Mouse (Mus musculus) T-helper 2 cell (primary cell): ENCODE measurements at regions not wholly inside any gene's neighbourhood (a gene's known extent, or its start where the extent isn't known, plus 50 kb on each side); places are given as distances from the start of the nearest gene placed in this dataset.

Experiments
- in situ Hi-C: fragments of 300-600 bp; cut with MboI, MseI; formaldehyde crosslinking; loops from one replicate; pipeline ENCODE4 v1.15.1; 2025; ENCODE audit warnings: high pct_unique_total_duplicates

DNA sequence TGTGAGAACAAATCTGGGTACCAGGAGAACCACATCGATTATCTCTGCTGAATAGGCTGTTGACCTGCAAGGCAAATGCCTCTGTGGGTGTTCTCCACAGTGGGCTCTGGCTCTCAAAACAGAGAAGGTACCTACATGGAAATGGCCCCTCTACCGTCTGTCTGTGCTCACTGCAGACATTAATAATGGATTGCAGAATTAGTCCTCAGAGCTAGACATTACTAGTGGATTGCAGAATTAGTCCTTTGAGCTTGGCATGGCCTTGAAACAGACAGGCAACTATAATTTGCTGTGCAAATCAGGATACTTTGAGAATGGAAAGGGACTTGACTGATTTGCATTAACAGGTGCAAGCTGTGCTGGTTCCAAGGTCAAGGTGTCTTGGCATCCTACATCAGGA, 77.3 kb upstream of the Gm26897 start:
- in situ Hi-C loops, result no loop called here

DNA sequence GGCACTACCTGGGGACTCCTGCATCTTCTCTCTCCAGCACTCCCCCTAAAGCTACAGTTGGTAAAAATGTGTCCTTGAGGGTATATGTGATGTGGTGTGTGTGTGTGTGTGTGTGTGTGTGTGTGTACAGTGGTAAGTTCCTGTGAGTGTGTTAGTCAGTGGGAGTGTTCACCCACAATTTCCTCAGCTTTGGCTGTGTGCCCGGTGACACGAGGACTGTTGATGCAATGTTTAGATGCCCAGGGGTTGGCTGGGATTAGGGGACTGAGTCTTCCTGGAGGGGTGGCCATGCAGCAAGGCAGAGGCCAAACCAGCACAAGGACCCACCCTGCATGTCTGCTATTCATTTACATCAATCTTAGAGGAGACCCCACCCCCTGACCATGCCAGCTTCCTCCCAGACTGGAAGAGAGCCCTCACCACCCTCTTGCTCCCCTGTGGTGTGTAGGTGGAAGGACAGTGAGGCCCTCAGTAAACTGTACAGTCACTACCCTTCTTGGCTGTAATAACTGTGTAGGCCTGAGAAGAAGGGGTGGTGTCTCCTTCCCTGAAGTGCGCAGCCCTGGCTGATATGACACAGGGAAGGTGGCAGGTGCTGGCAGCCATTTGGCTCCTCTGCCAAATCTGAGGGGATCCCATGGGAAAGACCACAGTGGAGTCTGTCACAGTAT, 75.8 kb upstream of the Gm26897 start:
- in situ Hi-C loops, result no loop called here

DNA sequence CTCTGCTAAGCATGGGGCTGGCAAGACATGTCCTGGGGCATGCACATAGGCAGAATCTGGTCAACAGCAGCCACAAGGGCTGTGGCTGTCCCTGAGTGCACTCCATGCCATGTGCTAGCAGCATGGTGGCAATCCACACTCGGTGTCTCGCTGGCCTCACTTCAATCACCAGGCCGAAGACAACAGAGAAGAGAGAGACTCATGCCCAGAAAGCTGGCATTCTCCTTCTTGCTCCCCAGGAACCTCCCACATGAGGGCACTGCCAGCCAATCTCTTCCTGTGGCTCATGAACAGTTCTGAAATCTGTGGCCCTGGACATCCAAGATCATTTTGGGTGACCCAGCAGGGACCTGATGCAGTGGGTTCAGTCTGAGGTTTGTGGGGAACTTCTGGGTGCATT, 74.5 kb upstream of the Gm26897 start:
- in situ Hi-C loops, result no loop called here

DNA sequence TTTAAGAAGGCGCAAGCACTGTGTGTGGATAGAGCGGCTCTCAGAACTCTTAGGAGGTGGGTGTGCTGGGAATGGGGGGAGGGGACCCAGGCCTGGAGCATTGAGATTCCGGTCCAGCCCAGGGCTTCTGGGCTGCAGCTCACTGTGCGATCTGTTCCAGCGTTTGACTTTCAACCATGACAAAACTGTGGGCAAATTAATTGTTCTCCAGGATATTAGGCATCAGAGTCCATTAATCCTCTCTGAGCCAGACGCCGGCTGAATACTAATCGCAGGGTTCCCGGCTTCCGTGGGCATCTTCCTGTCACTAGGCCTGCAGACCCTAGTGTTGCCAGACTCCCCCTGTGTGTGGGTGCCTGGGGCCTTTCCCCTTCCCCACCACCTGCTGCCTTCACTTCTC, 73.3 kb upstream of the Gm26897 start:
- in situ Hi-C loops, result no loop called here

DNA sequence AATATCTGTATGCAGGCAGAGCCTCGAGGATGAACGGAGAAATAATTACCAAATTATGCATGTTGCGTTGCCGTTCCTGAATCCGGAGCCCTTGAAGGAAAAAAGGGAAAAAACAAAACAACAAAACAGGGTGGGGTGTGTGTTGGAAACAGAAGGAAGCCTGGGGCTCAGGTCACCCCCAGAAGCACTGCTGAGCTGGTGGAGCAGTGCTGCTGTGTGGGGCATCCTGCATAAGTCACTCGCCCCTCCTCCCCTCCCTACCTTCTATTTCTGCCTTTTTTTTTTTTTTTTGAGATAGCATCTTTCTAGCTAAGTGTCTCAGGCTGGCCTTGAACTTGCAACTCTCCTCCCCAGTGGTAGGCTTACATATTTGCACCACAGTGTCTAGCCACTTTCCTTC, 72.8 kb upstream of the Gm26897 start:
- in situ Hi-C loops, result no loop called here

DNA sequence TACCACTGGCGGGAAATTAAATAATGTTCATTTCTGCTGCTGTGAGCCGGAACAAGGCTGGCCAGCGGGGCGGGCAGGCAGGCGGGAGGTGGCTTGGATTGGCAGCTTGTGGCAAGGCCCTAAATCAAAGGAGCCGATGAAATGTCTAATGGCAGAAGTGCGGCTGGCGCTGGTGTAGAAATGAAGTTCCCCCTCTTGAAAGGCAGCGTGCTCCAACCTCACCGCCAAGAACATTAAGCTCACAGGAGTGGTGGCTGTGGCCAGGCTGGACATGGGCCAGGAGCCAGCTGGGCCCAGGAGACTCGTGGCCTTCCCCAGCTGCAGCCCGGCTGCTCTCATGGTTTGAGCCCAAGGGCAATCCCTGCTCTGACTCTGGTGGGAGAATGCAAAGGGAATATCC, 71.8 kb upstream of the Gm26897 start:
- in situ Hi-C loops, result no loop called here

DNA sequence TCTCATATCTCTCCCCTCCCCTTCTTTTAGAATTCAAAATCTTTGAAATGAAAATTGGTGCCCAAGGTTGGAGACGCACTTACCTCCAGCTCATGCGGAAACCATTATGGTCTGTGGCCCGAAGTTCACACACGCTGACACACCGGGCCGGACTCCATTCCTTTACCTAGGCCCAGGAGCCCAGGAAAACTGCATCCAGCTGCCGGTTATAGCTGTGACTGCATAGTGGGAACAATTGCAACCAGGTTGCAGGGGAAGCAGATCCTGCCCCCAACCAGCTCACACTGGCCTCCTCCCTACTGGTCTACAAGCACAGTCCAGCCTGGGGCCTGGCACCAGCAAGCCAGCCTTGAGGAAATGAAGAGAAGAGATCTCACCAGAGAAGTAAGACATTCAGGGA, 69.9 kb upstream of the Gm26897 start:
- in situ Hi-C loops, result no loop called here

DNA sequence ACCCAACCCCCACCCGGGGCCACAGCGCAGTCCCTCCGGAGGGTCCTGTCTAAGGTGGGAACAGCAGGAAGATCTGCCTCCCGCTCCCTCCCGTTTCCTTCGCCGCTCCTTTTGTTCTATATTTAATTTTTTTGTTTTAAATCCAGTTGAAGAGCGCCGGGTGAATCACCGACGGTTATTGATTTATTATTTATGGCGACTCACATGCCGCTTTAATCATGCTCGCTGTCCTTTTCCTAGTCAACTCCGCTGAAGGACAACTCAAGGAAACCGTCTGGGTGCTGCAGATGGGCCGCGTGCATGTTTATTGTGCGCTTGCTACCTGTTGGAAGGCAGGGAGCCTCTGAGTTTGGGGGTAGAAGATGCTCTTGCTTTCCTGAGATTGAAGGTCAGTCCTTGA, 68.3 kb upstream of the Gm26897 start:
- in situ Hi-C loops, result no loop called here

DNA sequence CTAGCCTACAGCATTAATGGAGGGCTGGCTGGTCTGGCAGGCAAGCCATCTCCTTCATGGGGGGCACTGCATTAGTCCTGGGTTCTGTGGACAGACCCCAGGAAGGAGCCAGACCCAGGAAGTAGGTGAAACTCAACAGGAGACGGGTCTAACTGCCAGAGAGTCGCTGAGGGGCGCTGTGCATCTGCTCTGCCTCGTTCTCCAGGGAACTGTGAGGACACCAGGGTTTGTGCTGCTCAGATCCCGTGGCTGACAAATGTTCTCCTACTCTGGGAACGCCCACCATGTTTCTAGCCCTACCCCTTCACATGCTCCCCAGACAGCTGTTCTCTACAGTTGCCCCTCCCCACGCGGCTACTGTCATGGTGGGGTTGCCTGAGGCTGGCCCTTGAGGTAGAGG, 67.7 kb upstream of the Gm26897 start:
- in situ Hi-C loops, result no loop called here

DNA sequence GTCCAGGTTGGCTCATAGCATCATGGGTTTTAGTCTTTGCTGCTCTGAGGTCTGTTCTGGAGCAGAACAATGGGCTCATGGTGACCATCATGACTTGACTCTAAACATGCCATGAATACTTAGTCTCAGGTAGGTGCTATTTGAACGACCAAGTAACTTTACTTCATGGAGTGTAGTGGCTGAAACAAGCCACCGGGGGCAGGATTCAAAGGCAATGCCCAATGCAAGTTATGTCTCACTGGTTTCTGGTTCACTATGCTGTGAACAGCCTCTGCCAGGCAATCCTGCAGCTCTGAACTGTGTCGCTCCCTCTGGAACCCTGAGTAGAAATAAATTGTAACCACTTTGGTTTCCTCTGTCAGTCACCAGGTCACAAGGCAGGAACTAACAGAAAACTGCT, 65.8 kb upstream of the Gm26897 start:
- in situ Hi-C loops, result no loop called here

DNA sequence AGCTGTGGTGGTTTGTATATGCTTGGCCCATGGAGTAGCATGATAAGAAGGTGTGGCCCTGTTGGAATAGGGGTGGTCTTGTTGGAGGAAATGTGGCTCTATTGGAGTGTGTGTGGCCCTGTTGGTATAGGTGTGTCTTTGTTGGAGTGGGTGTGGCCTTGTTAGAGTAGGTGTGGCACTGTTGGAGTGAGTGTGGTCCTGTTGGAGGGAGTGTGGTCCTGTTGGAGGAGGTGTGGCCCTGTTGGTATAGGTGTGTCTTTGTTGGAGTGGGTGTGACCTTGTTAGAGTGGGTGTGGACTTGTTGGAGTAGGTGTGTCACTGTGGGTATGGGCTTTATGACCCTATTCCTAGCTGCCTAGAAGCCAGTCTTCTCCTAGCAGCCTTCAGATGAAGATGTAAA, 64.6 kb upstream of the Gm26897 start:
- in situ Hi-C loops, result no loop called here

DNA sequence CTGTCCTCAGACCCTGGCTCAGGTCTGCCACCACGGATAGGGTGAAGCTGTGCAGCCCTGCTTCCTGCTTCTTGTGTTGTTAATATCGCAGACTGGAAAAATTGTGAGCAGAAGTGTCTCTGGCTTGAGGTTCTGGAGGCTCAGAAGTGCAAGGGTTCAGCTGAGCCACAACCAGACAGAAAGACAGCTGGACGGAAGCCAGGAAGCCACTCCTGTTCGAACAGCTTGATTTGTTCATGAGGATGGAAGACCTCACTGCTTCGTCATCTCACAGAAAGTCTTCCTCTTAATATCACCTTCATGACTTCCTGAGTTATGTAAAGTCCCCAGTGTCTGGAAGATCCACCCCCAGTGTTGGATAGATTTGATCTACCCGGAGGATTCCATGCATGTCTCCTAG, 62.0 kb upstream of the Gm26897 start:
- in situ Hi-C loops, result no loop called here

DNA sequence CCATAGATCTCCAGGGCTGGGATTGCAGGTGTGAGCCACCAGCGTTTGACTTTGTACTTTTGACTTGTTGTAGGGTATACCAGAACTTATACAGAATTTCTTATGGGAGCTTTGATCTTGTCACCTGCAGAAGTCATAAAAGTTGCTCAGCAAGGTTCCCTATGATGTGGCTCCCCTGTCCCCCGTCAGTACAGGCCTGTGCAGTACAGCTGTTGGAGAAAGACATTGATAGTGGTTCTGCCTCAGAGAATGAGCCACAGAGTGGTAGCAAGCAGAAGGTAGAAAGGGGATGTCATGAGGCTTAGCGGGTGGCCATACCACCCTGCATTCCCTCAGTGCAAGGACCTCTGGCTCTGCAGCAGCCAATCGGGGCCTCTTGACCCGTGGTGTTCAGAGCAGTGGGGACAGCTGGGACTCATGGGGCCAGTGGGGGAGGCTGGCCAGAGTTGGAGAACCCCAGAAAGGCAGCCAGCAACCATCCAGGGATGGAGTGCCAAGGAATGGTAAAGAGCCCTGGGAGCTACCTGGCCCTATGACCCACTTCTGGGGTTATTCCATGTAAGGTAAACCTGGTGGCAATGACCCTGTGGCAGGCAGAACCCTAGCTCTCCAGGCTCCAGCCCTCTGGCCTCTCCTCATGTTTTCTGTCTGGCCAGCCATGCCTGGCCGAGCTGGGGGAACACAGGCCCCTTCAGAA, 58.6 kb upstream of the Gm26897 start:
- in situ Hi-C loops, result no loop called here

DNA sequence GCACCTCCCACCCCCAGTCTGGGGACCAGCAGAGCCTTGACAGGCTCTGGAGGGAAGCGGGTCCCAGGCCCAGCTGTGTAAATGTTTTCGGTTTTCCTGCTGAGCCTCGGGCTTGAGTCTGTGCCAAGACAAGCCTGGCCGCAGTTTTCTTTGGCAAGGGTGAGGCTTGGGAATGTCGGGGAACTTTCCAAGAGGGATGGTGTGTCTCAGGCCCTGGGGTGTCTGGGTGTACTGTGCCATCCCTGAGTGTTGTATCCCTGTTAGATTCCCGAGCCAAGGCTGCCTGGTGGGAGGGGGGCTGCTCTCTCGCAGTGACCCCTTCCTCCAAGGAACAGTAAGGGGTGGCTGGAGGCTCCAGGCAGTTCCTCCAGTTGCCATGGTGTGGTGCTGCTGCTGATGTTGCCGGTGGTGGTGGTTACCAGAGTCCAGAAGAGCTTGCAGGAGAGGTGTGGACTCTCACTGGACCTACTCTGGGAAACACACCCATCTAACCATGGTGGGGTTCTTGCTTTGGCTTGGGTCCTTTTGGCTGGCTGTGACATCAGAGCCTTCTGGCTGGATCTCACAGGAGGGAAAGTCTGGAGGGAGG, 58.0 kb upstream of the Gm26897 start:
- in situ Hi-C loops, result no loop called here

DNA sequence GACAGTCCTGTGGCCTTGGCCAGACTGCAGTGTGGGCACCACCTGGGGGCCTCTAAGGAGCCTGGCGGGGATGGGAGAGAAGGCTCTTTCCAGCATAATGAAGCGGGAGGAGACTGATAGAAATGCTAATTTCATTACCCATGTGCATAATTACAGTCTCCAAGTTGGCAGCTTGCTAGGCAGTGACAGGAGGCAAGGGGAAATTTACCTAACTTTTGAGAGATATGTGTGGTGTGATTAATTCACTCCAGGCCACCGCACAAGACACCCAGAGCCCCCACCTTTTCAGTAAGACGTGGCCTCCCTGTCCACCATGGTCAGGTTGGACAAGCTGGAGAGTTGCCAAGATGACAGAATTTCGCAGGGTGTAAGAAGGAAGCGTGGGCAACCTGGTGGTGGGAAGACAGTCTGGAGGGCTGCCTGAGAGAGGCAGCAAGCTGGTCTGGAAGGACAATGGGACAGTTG, 55.8 kb upstream of the Gm26897 start:
- in situ Hi-C loops, result no loop called here

DNA sequence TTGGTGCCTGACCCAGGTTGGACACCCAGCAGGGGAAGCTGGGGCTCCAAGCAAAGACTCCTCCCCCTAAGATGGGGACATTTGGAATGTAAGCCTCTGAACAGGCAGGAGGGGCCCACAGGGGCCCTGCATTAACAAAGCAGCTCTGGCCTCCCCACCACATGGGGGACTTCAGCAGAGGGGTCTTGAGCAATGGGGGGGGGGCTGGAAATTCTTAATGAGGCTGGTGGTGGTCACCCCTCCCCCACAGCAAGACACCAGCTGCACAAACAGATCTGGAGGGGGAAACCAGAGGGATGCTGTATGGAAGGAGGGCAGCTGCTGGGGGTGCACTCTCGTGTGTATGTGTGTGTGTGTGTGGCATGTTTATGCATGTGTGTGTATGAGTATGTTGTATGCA, 55.2 kb upstream of the Gm26897 start:
- in situ Hi-C loops, result no loop called here

DNA sequence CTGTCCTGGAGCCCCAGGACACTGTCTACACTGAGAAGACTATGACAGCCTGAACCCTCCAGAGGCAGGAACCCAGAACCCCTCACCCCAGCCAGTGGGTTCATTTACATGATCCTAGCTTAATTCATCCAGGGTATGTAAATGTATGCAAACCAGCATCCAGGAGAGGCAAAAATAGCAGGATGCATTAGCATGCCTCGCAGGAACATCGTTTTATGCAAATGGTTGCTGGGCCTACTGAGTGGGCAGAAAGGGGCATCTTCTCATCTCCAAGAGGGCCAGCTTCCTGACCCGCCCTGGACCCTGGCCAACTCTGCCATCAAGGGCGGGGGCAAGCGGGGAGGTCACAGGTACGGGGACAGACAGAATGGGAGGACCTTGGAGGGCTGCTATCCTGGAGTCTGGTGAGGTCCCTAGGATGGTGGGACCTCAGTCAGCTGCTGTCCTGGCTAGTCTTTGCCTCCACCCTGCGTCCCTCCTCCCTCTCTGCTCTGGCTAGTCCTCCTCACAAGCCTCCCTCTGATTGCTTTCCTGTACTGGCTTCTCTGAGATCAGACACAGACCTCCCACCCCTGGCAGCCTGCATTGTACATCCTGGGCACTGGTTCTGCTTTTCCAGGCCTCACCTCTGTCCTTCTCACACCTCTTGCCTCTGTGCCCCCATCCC, 52.2 kb upstream of the Gm26897 start:
- in situ Hi-C loops, result no loop called here

DNA sequence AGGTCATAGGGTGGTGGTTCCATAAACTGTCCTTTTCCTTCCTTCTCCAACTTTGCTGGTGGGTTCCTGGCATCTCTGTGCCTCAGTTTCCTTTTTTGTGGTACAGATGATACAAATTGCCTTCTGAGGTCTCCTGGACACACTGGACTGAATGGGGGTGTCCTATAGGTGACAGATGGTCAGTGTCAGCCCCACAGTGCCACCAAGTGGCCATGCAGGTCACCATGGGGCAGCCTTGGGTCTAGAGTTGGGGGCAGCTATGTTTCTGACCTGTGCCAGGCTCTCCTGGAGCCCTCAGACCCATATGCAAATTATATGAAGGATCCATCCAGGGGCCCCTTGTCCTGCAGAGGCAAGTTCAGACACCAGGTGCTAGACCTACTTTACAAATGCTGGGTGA, 50.8 kb upstream of the Gm26897 start:
- in situ Hi-C loops, result no loop called here
